Mouse (Mus musculus) MEL (cell line): ENCODE data around the gene Tcea2. TPM values are rescaled to one million over a fixed set of nuclear protein-coding genes. Genes with fewer than 3 reads are reported as not detected.

Experiments
- DNase-seq: peaks from one replicate; pipeline ENCODE4 v3.0.0; 2011; ENCODE audit warnings: low read depth, low spot score
- H3K27ac ChIP-seq: 2 replicates; pipeline ENCODE4 v1.5.1; 2012; ENCODE audit warnings: low read depth, mild to moderate bottlenecking, control low read depth, low read length, moderate library complexity; ENCODE audit not compliant: control insufficient read depth
- H3K27me3 ChIP-seq, 2 experiments: fragments of 150-350 bp in 1 of 2; sonication (generic) in 1 of 2; 2 replicates each; pipeline ENCODE4 v1.6.1; 2012; ENCODE audit warnings: low read length in 2 of 2, mild to moderate bottlenecking in 2 of 2, improper control_type of control experiment in 1 of 2, moderate library complexity in 1 of 2; ENCODE audit not compliant: insufficient read depth in 2 of 2, control insufficient read depth in 1 of 2
- H3K36me3 ChIP-seq, 2 experiments: 2 replicates each; pipeline ENCODE4 v1.6.1; 2012 to 2014; ENCODE audit warnings: low read length in 2 of 2, improper control_type of control experiment in 1 of 2, inconsistent platforms in 1 of 2, mild to moderate bottlenecking in 1 of 2; ENCODE audit not compliant: insufficient read depth in 2 of 2, control insufficient read depth in 1 of 2
- H3K4me1 ChIP-seq, 2 experiments: fragments of 150-350 bp in 1 of 2; sonication (generic) in 1 of 2; 2 replicates each; pipeline ENCODE4 v1.6.1; 2012; ENCODE audit warnings: low read length in 2 of 2, improper control_type of control experiment in 1 of 2, mild to moderate bottlenecking in 1 of 2; ENCODE audit not compliant: insufficient read depth in 2 of 2, control insufficient read depth in 1 of 2
- H3K4me3 ChIP-seq, 2 experiments: fragments of 150-350 bp in 1 of 2; sonication (generic) in 1 of 2; 2 replicates each; pipeline ENCODE4 v1.5.1; 2012; ENCODE audit warnings: low read depth in 2 of 2, low read length in 2 of 2, mild to moderate bottlenecking in 2 of 2, moderate library complexity in 2 of 2, control low read depth in 1 of 2, improper control_type of control experiment in 1 of 2; ENCODE audit not compliant: control insufficient read depth in 1 of 2, insufficient read depth in 1 of 2
- H3K79me2 ChIP-seq: 2 replicates; pipeline ENCODE4 v1.6.1; 2012; ENCODE audit warnings: mild to moderate bottlenecking, low read length, moderate library complexity; ENCODE audit not compliant: control insufficient read depth, poor library complexity, insufficient read depth
- H3K9ac ChIP-seq: 2 replicates; pipeline ENCODE4 v1.6.1; 2012; ENCODE audit warnings: low read depth, mild to moderate bottlenecking, control low read depth, low read length, moderate library complexity; ENCODE audit not compliant: control insufficient read depth, poor library complexity, severe bottlenecking
- H3K9me3 ChIP-seq: fragments of 150-350 bp; sonication (generic); replicated peaks from 2 replicates; pipeline ENCODE4 v1.6.1; 2012; ENCODE audit warnings: mild to moderate bottlenecking, low read length, improper control_type of control experiment, moderate library complexity; ENCODE audit not compliant: insufficient read depth
- CHD1 ChIP-seq: IDR thresholded peaks from 2 replicates; pipeline ENCODE4 v1.6.1; 2012; ENCODE audit warnings: low read depth, mild to moderate bottlenecking, inconsistent platforms, low read length, improper control_type of control experiment
- CTCF ChIP-seq, 3 experiments: IDR thresholded peaks in 2 of 3; conservative IDR thresholded peaks in 1 of 3; 2 replicates each; pipeline ENCODE4 v1.5.1; 2011 to 2012; ENCODE audit warnings: low read length in 3 of 3, low read depth in 2 of 3, mild to moderate bottlenecking in 2 of 3, improper control_type of control experiment in 1 of 3, inconsistent platforms in 1 of 3, mixed read lengths in 1 of 3, moderate library complexity in 1 of 3; ENCODE audit not compliant: control insufficient read depth in 1 of 3, insufficient read depth in 1 of 3, poor library complexity in 1 of 3, severe bottlenecking in 1 of 3
- E2F4 ChIP-seq: IDR thresholded peaks from 2 replicates; pipeline ENCODE4 v1.6.1; 2011; ENCODE audit warnings: low read depth, low read length, improper control_type of control experiment, borderline replicate concordance
- GABPA ChIP-seq: IDR thresholded peaks from 2 replicates; pipeline ENCODE4 v1.6.1; 2012; ENCODE audit warnings: low read depth, mild to moderate bottlenecking, inconsistent platforms, low read length, improper control_type of control experiment, moderate library complexity
- GATA1 ChIP-seq: IDR thresholded peaks from 2 replicates; pipeline ENCODE4 v1.6.1; 2011; ENCODE audit warnings: low read depth, low read length, improper control_type of control experiment
- HCFC1 ChIP-seq: IDR thresholded peaks from 2 replicates; pipeline ENCODE4 v1.6.1; 2012; ENCODE audit warnings: low read depth, mild to moderate bottlenecking, inconsistent platforms, low read length, improper control_type of control experiment, moderate library complexity
- MAZ ChIP-seq: IDR thresholded peaks from 2 replicates; pipeline ENCODE4 v1.6.1; 2012; ENCODE audit warnings: low read depth, mild to moderate bottlenecking, inconsistent platforms, low read length, improper control_type of control experiment
- MXI1 ChIP-seq: IDR thresholded peaks from 2 replicates; pipeline ENCODE4 v1.6.1; 2011; ENCODE audit warnings: mild to moderate bottlenecking, low read depth, low read length, improper control_type of control experiment
- MYB ChIP-seq: IDR thresholded peaks from 2 replicates; pipeline ENCODE4 v1.6.1; 2011; ENCODE audit warnings: mild to moderate bottlenecking, low read depth, low read length, improper control_type of control experiment
- MYC ChIP-seq: IDR thresholded peaks from 2 replicates; pipeline ENCODE4 v1.6.1; 2011; ENCODE audit warnings: low read depth, mild to moderate bottlenecking, low read length, improper control_type of control experiment, moderate library complexity
- NELFE ChIP-seq: IDR thresholded peaks from 2 replicates; pipeline ENCODE4 v1.6.1; 2011; ENCODE audit warnings: low read depth, low read length, improper control_type of control experiment
- NRF1 ChIP-seq: IDR thresholded peaks from 2 replicates; pipeline ENCODE4 v1.6.1; 2014; ENCODE audit warnings: low read depth, mild to moderate bottlenecking, inconsistent platforms, low read length, improper control_type of control experiment, moderate library complexity; ENCODE audit not compliant: poor library complexity, insufficient read depth, severe bottlenecking
- POLR2A ChIP-seq, 2 experiments: IDR thresholded peaks; 2 replicates each; pipeline ENCODE4 v1.6.1; 2011 to 2012; ENCODE audit warnings: low read length in 2 of 2, mild to moderate bottlenecking in 2 of 2, control low read depth in 1 of 2, improper control_type of control experiment in 1 of 2, low read depth in 1 of 2, moderate library complexity in 1 of 2; ENCODE audit not compliant: control insufficient read depth in 1 of 2, insufficient read depth in 1 of 2, poor library complexity in 1 of 2
- POLR2AphosphoS5 ChIP-seq: IDR thresholded peaks from 2 replicates; pipeline ENCODE4 v1.6.1; 2012; ENCODE audit warnings: low read depth, borderline replicate concordance, mild to moderate bottlenecking, inconsistent platforms, low read length, moderate library complexity, mixed read lengths
- RAD21 ChIP-seq: IDR thresholded peaks from 2 replicates; pipeline ENCODE4 v1.6.1; 2011; ENCODE audit warnings: mild to moderate bottlenecking, low read depth, low read length, improper control_type of control experiment
- SIN3A ChIP-seq: IDR thresholded peaks from 2 replicates; pipeline ENCODE4 v1.6.1; 2012; ENCODE audit warnings: low read length, improper control_type of control experiment, inconsistent platforms
- SMC3 ChIP-seq: IDR thresholded peaks from 2 replicates; pipeline ENCODE4 v1.6.1; 2011; ENCODE audit warnings: low read depth, low read length, improper control_type of control experiment
- TAL1 ChIP-seq: IDR thresholded peaks from 2 replicates; pipeline ENCODE4 v1.6.1; 2012; ENCODE audit warnings: mild to moderate bottlenecking, inconsistent platforms, low read length, moderate library complexity, mixed read lengths
- TBP ChIP-seq: IDR thresholded peaks from 2 replicates; pipeline ENCODE4 v1.8.0; 2011; ENCODE audit warnings: low read depth, low read length, improper control_type of control experiment
- UBTF ChIP-seq: IDR thresholded peaks from 2 replicates; pipeline ENCODE4 v1.6.1; 2012; ENCODE audit warnings: low read depth, mild to moderate bottlenecking, inconsistent platforms, low read length, improper control_type of control experiment, moderate library complexity, borderline replicate concordance; ENCODE audit not compliant: insufficient read depth
- USF1 ChIP-seq: IDR thresholded peaks from 2 replicates; pipeline ENCODE4 v1.6.1; 2014; ENCODE audit warnings: low read depth, mild to moderate bottlenecking, inconsistent platforms, low read length, improper control_type of control experiment, moderate library complexity
- ZC3H11A ChIP-seq: IDR thresholded peaks from 2 replicates; pipeline ENCODE4 v1.6.1; 2012; ENCODE audit warnings: low read depth, mild to moderate bottlenecking, inconsistent platforms, low read length, improper control_type of control experiment
- ZKSCAN1 ChIP-seq: IDR thresholded peaks from 2 replicates; pipeline ENCODE4 v1.6.1; 2012; ENCODE audit warnings: low read depth, mild to moderate bottlenecking, inconsistent platforms, low read length, improper control_type of control experiment, moderate library complexity
- ZMIZ1 ChIP-seq: IDR thresholded peaks from 2 replicates; pipeline ENCODE4 v1.6.1; 2012; ENCODE audit warnings: low read depth, mild to moderate bottlenecking, inconsistent platforms, low read length, improper control_type of control experiment, moderate library complexity
- ZNF384 ChIP-seq: IDR thresholded peaks from 2 replicates; pipeline ENCODE4 v1.6.1; 2012; ENCODE audit warnings: low read depth, mild to moderate bottlenecking, inconsistent platforms, low read length, improper control_type of control experiment
- polyA plus RNA-seq, 2 experiments: library from polyadenylated mRNA; stranded (reverse) in 1 of 2; unstranded in 1 of 2; fragments of >175 nt in 1 of 2; fragments of >200 nt in 1 of 2; gene quantifications; 2 replicates each; pipeline versions ENCODE4 v1.2.1 to v1.2.4; 2012; ENCODE audit warnings: low replicate concordance in 2 of 2, low read depth in 1 of 2; ENCODE audit not compliant: insufficient read length in 2 of 2, insufficient read depth in 1 of 2, missing spikeins in 1 of 2
- total RNA-seq: library from RNA; depleted of rRNA; stranded (reverse); fragments of 300-350 nt; gene quantifications from 2 replicates; pipeline ENCODE4 v1.2.3, GENCODE M21; 2012

The Tcea2 gene
- total and polyA plus RNA-seq, 3 experiments, result 6.7 to 17.0 TPM; not detected in 1

DNA sequence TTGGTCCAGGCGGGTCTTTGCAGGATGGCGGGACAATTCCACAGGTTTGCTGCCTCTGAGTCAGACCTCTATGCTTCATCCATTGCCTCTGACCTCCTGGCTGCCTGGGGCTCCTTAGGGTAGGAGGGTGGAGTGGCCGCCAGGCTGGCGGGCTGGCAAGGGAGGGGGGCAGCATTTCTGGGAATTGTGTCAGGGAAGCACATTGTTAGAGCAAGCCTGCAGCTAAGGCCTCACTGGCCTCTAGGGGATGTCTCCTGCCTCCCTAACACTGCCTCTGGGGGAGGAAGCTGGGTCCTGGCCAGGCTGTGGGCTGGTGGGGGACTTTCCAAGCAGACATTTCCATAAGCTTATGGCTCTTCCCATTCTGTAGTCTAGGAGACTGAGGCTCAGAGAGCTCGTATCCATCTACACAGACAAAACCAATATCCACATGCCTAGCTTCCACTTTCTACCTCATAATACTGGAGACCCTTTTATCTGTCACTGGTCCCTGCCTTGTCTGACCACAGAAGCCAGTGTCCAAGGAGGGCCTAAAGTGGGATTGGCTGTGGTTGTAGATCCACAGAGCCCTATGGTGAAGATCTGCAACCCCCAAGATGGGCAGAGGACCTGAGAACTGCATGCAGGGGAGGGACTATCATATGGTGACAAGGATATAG lies 2.9 kb upstream of the Tcea2 start:
- Histone ChIP-seq H3K27me3 (peaks cover 0 to 3% of the 10 kb centered on the region in 2 experiments; a peak in 1 of 4 replicates), H3K9ac (no peak overlapping the region), H3K36me3 (peaks cover 0 to 10% of the 10 kb centered on the region in 2 experiments; a peak in 2 of 4 replicates), H3K4me3 (no peak overlapping the region), H3K4me1 (peaks cover 0 to 21% of the 10 kb centered on the region in 2 experiments), H3K79me2 (peaks cover 6% of the 10 kb centered on the region; the same call in 1 of the 2 replicates), H3K27ac (no peak overlapping the region), H3K9me3 (no peaks in the 10 kb centered on the region)
- TF ChIP-seq POLR2AphosphoS5 (no peak), GABPA (no peak), MYC (no peak), SIN3A (no peak), ZKSCAN1 (no peak), MAZ (no peak), MYB (no peak), ZMIZ1 (no peak), POLR2A (IDR thresholded peaks at IDR 0.05; ENCODE audit: control insufficient read depth in 1 of 2, insufficient read depth in 1 of 2, low read depth in 1 of 2, low read length in 2 of 2, poor library complexity in 1 of 2) (no peak), NELFE (no peak)
- DNase-seq, result no peak

- H3K27ac ChIP-seq, result no peak overlapping the region
- peaks cover 0 to 10% of the 10 kb centered on the region in 2 experiments; a peak in 2 of 4 replicates for H3K36me3 ChIP-seq
- DNase-seq, result no peak
- H3K9ac ChIP-seq, result no peak overlapping the region
- peaks cover 6% of the 10 kb centered on the region; the same call in 1 of the 2 replicates for H3K79me2 ChIP-seq
- TF ChIP-seq ZKSCAN1 (no peak), ZC3H11A (no peak), USF1 (no peak), HCFC1 (no peak), MXI1 (no peak), CTCF (IDR thresholded peaks at IDR 0.05 in 2 of 3, conservative IDR thresholded peaks at IDR 0.05 in 1 of 3; ENCODE audit: control insufficient read depth in 1 of 3, insufficient read depth in 1 of 3, low read depth in 2 of 3, low read length in 3 of 3, poor library complexity in 1 of 3, severe bottlenecking in 1 of 3) (no peak)
- no peak overlapping the region for H3K4me3 ChIP-seq
- peaks cover 0 to 21% of the 10 kb centered on the region in 2 experiments for H3K4me1 ChIP-seq
- no peaks in the 10 kb centered on the region for H3K9me3 ChIP-seq
- H3K27me3 ChIP-seq, result peaks cover 0 to 3% of the 10 kb centered on the region in 2 experiments; a peak in 1 of 4 replicates
Measured at GRCm38 (mm10) chr2:181677755-181678098, 2.4 kb upstream of the Tcea2 start.

DNA sequence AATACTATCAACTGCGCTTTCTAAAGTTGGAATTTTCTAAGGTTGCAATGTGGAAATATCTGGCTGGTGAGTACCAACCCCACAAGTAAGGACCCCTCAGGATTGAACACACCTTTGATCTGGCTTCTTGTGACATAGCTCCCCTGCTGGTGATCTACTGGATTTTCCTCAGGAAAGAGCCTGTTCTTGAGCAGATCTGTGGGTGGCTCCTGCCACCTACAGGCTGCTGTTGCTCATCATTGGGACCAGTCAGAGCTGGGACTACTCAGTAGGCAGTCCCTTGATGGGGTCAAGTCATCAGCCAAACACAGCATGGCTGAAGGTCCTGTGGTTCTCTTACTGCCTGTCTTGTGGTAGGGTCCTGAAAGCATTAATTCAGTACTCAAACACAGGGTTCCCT lies 1.3 kb upstream of the Tcea2 start:
- H3K9ac ChIP-seq, result no peak overlapping the region; the same call in 1 of the 2 replicates
- no peak overlapping the region for H3K4me3 ChIP-seq
- peak; percentile 90 for DNase-seq
- H3K79me2 ChIP-seq, result peaks cover 6% of the 10 kb centered on the region; the same call in 1 of the 2 replicates
- peaks cover 0 to 10% of the 10 kb centered on the region in 2 experiments; a peak in 2 of 4 replicates for H3K36me3 ChIP-seq
- H3K9me3 ChIP-seq, result no peaks in the 10 kb centered on the region
- peaks cover 0 to 21% of the 10 kb centered on the region in 2 experiments for H3K4me1 ChIP-seq
- H3K27me3 ChIP-seq, result no peaks in the 10 kb centered on the region
- H3K27ac ChIP-seq, result no peak overlapping the region
- TF ChIP-seq CHD1 (no peak), GATA1 (no peak), ZC3H11A (peak; percentile 62), TAL1 (no peak), ZNF384 (peak; percentile 49; the same call in 1 of the 2 replicates), ZKSCAN1 (no peak), E2F4 (no peak), TBP (0 out of 2 replicates have a peak, but pooled peaks have one; percentile 34), HCFC1 (peak; percentile 62), MYB (no peak), SMC3 (peak; percentile 80), UBTF (no peak), SIN3A (0 out of 2 replicates have a peak, but pooled peaks have one; percentile 48), RAD21 (peak; percentile 96), NRF1 (no peak), NELFE (no peak)
